Mouse (Mus musculus) thymus, postnatal 0 days (tissue): ENCODE results near the gene S100a1. TPM values are rescaled to one million over a fixed set of nuclear protein-coding genes. Genes with fewer than 3 reads are reported as not detected.
A peak's percentile ranks its signal among the peaks of the same experiment; 100 is the strongest.

Experiments
- DNase-seq: peaks from one replicate; pipeline ENCODE4 v3.0.0-alpha.2; 2015; ENCODE audit warnings: low spot score
- polyA plus RNA-seq: library from polyadenylated mRNA; unstranded; fragments of >200 nt; fragmentation: Nextera tagmentation; extraction: Ambion mirVana; gene quantifications from 2 replicates; pipeline ENCODE4 v1.2.1, GENCODE M21; 2015

S100a1 gene
- polyA plus RNA-seq = 46.7 and 50.4 TPM in 2 replicates

- DNase-seq = no peak
Measured at GRCm38 (mm10) chr3:90513796-90514590, at the start of gene S100a1, which contains the start of gene S100a13. Gene S100a1 (minus strand): TSS chr3:90514392. Gene S100a13 (plus strand): TSS chr3:90514435.

GRCm38 (mm10) chr3:90560008-90560628 lies 45.9 kb upstream of the S100a1 start, which contains the start of gene S100a3:
Gene S100a3 (plus strand): TSS chr3:90560578.
- no peak for DNase-seq

- DNase-seq = no peak
Measured at GRCm38 (mm10) chr3:90555954-90556353, 41.8 kb upstream of the S100a1 start.

GRCm38 (mm10) chr3:90552231-90552630 lies 38.0 kb upstream of the S100a1 start:
- DNase-seq = no peak

GRCm38 (mm10) chr3:90550421-90550790 lies 36.2 kb upstream of the S100a1 start:
- no peak for DNase-seq

GRCm38 (mm10) chr3:90549676-90550420 lies 35.7 kb upstream of the S100a1 start:
- DNase-seq = no peak

- DNase-seq = no peak
Measured at GRCm38 (mm10) chr3:90540904-90541303, 26.7 kb upstream of the S100a1 start.

- DNase-seq = no peak
Measured at GRCm38 (mm10) chr3:90537905-90538296, 23.7 kb upstream of the S100a1 start.

GRCm38 (mm10) chr3:90537141-90537904 lies 23.1 kb upstream of the S100a1 start, which contains the start of gene S100a16:
Gene S100a16 (plus strand): TSS chr3:90537254.
- DNase-seq = no peak

GRCm38 (mm10) chr3:90535446-90535845 lies 21.3 kb upstream of the S100a1 start:
- no peak for DNase-seq

GRCm38 (mm10) chr3:90531713-90532112 lies 17.5 kb upstream of the S100a1 start:
- DNase-seq = no peak

GRCm38 (mm10) chr3:90527291-90527873 lies 13.2 kb upstream of the S100a1 start:
- DNase-seq = no peak

GRCm38 (mm10) chr3:90526580-90526979 lies 12.4 kb upstream of the S100a1 start, which contains the start of gene S100a14:
Gene S100a14 (plus strand): TSS chr3:90526856.
- DNase-seq = no peak

- DNase-seq = no peak
Measured at GRCm38 (mm10) chr3:90526076-90526475, 11.9 kb upstream of the S100a1 start.

GRCm38 (mm10) chr3:90525421-90525820 lies 11.2 kb upstream of the S100a1 start:
- peak; percentile 34 for DNase-seq

- no peak for DNase-seq
Measured at GRCm38 (mm10) chr3:90517711-90518110, 3.5 kb upstream of the S100a1 start.

GRCm38 (mm10) chr3:90515789-90516188 lies 1.6 kb upstream of the S100a1 start:
- DNase-seq = no peak

GRCm38 (mm10) chr3:90515242-90515641 lies 1.1 kb upstream of the S100a1 start:
- no peak for DNase-seq

GRCm38 (mm10) chr3:90514691-90515090 lies 499 bp upstream of the S100a1 start:
- DNase-seq = peak; percentile 48

- DNase-seq = no peak
Measured at GRCm38 (mm10) chr3:90512948-90513642, 1.1 kb downstream of the S100a1 start.
